Mouse (Mus musculus) brown adipose tissue, adult 24 weeks (tissue): Measurements from ENCODE around the gene Mus81. TPM values are rescaled to one million over a fixed set of nuclear protein-coding genes. Genes with fewer than 3 reads are reported as not detected.

Experiments
- H3K27ac ChIP-seq: fragments of 200-500 bp; replicated peaks from 2 replicates; pipeline ENCODE4 v1.5.1; 2012; ENCODE audit warnings: low read depth, mild to moderate bottlenecking, low read length
- H3K4me1 ChIP-seq: fragments of 200-500 bp; 2 replicates; pipeline ENCODE4 v1.6.1; 2012; ENCODE audit warnings: low read length, mixed read lengths; ENCODE audit not compliant: control insufficient read depth, insufficient read depth, insufficient read length
- H3K4me3 ChIP-seq: fragments of 200-500 bp; 2 replicates; pipeline ENCODE4 v1.5.1; 2012; ENCODE audit warnings: low read depth, mild to moderate bottlenecking, low read length, moderate library complexity; ENCODE audit not compliant: insufficient read depth
- polyA plus RNA-seq: library from polyadenylated mRNA; stranded (reverse); fragments of >200 nt; gene quantifications from 2 replicates; pipeline ENCODE4 v1.2.4, GENCODE M21; 2012; ENCODE audit not compliant: missing spikeins, insufficient read depth, insufficient read length

Mus81 gene
- polyA plus RNA-seq, 1 experiment, result 14.8 TPM

DNA sequence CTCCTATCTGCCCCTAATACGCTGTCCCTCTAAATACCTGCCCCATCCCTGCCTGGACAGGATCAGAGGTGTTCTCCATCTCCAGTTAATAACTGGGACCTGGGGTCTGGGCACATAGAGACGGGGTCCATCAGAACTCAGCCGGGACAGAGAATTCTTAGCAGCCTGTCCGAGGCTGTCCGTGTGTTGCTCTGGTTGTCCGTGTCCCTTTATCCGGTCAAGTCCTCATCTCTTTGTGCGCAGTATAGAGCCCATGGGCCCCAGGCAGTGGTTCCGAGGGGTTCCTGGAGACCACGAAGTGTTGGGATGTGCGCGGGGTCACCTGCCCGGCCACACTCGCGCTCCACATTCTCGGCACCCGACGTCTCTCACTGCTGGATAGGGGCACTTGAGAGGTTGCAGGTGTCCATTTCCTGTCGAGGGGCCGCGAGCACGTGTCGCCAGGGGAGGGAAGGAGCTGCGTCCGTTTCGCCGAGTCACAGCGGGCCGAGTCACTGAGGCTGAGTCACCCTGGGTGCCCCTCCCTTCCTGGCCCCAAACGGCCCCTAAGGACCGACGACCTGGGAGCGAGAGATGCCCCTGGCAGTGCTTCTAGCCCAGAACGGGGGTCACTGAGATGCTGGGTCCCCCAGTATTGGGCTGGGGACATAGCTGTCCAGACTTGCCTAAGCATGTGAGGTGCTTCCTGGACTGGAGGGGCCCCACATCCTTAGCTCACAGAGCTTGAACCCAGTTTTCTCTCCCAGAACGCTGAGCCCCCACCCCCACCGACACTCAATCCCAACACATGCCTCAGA, 39.6 kb downstream of the Mus81 start:
- Histone ChIP-seq H3K4me1 (peaks cover 9% of the 10 kb centered on the region; the same call in 1 of the 2 replicates), H3K4me3 (peak overlapping the region; percentile 81), H3K27ac (no peak overlapping the region)

DNA sequence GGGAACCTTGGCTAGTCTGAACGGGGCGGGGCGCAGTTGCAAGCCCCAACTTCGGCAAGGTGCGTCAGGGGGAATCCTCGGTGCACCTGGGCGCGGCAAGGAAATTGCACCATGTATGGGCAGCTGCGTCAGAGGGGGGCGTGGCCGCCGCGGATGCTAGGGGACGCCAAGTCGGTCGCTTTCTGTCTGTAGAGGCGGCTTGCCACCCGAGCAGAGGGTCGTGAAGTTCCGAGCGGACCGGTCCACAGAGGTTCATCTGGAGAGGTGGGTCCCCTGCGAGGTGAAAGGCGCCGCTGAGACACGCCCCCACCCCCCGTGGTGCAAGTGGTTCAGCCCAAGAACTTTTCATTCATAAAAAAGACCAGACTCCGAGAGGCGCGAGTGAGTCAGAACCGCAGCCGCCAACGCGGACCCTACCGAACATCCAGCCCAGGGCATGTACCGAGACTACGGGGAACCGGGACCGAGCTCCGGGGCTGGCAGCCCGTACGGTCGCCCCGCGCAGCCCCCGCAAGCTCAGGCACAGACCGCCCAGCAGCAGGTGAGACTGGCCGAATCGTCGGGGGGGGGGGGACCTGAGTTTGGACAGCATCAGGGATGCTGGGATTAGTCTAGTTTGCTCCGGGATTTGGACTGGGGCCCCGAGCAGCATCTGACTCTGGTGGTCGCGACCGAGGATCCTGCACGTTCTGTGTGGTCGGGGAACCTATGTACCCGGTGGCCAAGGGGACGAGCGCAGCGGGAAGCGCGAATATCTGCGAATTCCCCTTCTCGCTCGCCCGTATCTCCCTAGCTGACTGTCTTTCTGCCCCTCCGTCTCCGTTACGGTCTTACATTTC, 40.5 kb downstream of the Mus81 start, which contains the start of gene Fosl1:
Gene Fosl1 (plus strand): TSS at position 33 of the 839 bp plus-strand sequence.
- Histone ChIP-seq H3K27ac (no peak within 1 kb of the TSS), H3K4me1 (peaks cover 9% of the 10 kb centered on the region; the same call in 1 of the 2 replicates), H3K4me3 (peak within 1 kb of the TSS; percentile 81)

DNA sequence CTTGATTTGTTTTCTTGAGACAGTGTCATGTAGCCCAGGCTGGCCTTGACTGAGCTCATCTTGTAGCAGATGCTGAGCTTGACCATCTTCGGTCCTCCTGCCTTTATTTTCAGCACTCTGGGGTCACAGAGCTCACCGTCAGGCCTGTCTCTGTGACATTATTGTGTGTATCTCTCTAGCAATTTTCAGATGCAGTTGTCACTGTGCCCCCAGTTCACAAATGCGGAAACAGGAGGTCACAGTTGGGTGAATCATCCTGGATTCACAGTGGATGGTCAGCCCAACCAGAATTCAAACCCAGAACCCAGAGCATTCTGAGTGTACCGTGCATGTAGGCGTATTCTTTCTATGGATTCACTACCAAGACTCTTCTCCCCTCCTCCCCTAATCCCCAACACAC, 42.5 kb downstream of the Mus81 start:
- no peak overlapping the region for H3K4me3 ChIP-seq
- H3K27ac ChIP-seq, result no peak overlapping the region
- H3K4me1 ChIP-seq, result peaks cover 9% of the 10 kb centered on the region; the same call in 1 of the 2 replicates

DNA sequence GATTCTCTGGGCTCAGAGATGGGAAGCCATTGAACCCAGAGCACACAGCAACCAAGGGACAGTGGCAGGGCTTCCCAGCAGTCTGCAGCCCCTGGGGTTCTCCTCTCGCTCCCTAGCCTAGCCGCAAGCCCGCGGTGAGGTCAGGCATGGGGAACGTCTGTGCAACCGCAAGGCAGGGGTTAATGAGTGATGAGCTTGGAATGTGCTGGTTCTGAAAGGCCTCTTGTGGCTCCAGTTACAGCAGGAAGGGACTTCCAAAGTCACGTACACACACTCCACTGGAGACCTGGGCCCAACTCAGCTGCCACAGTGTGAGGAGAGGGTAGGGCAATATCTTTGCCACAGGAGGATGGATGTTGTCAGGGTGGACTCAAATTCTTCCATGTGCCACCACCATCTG, 43.2 kb downstream of the Mus81 start:
- Histone ChIP-seq H3K4me3 (no peak overlapping the region), H3K4me1 (peaks cover 9% of the 10 kb centered on the region; the same call in 1 of the 2 replicates), H3K27ac (no peak overlapping the region)

DNA sequence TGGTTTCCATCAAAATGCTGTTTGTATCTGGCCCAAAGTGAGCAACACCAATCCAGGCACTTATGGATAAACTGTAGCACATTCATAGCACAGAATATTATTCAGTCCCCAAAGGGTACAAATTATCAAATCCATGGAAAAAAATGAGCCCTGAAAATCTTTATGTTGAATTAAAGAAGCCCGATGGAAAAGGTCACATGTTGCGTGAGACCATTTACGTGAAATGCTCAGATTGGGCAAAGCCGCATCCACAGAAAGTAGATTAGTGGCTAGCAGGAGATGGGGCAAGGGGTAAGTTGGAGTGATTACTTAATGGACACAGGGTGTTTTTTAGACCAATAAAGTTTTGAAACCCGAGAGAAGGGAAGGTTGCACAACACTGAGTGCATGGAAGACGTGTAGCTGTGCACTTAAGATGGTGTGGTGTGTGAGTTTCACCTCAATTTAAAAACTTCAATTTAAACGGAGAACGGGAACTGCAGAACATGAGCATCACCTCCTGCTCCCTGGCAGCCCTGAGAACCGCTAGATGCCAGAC, 43.8 kb downstream of the Mus81 start:
- Histone ChIP-seq H3K4me3 (no peak overlapping the region), H3K4me1 (peaks cover 9% of the 10 kb centered on the region; the same call in 1 of the 2 replicates), H3K27ac (no peak overlapping the region)

DNA sequence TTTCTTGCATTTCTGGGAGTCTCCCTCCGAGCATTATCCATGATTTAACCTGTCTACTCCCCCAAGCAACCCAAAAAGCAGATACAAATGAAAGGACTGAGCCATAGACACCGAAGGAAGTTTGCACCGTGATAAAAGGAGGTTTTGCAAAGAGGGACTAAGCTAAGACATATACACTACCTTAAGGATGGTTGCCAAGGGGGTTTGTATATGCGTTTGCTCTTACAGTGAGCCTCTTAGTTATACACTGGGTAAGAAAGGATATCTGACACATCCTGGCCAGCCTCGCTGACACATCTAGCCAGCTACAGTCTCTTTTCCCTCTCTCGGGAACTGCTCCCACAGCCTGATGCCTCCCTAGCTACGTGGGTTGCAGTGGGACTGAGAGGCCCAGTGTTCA, 54.3 kb downstream of the Mus81 start:
- Histone ChIP-seq H3K4me1 (peaks cover 4% of the 10 kb centered on the region; the same call in 1 of the 2 replicates), H3K27ac (peak overlapping the region; percentile 63), H3K4me3 (peak overlapping the region; percentile 55; the same call in 1 of the 2 replicates)

DNA sequence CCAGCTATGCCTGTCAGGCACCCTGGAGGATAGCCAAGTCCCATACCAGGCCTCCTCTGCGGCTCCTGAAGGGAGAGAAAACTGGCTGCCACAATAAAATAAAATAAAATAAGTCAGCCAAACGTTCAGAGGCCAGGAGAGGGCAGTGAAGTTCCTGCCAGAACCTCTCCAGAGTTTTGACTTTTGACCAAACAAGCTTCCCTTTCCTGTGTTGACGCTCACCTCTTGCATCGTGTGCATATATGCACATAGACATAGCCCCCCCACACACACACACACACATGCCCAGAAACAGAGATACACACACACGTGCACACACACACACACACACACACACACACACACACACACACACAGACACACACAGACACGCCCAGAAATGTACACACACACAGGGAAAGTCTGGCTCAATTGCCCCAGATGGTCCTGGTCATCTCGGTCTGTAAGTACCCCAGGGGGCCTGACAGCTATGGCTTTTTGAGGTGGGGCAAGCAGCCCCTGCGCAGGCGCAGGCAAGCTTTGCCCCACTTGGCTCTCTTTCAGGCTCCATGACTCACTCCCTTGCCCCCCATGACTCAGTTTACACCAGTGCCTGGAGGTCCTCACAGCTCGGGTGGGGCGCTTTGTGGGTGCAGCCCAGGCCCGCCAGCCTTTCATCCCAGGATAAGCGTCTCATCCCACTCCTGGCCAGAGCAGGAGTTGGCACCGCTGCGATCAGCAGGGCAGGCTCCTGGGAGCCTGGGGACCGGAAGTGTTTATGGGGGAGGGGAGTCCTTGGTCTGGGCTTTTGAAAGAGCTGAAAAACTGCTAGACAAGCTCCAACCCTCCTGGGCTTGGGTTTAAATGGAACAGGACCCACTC, 55.0 kb downstream of the Mus81 start:
- H3K4me1 ChIP-seq, result peaks cover 4% of the 10 kb centered on the region; the same call in 1 of the 2 replicates
- H3K4me3 ChIP-seq, result peak overlapping the region; percentile 55
- peak overlapping the region; percentile 63 for H3K27ac ChIP-seq

Other genes starting within 250 kb of the Mus81 start
- gene Pacs1, start 215.3 kb downstream of the Mus81 start, polyA plus RNA-seq, result 4.4 and 6.8 TPM in 2 replicates
- gene Sf3b2, start 192.9 kb downstream of the Mus81 start, polyA plus RNA-seq, result 58.7 and 72.0 TPM in 2 replicates
- gene Gal3st3, start 190.1 kb downstream of the Mus81 start, polyA plus RNA-seq, result not detected in 2 replicates
- gene Catsper1, start 152.7 kb downstream of the Mus81 start, polyA plus RNA-seq, result not detected in 2 replicates
- 4.3 and 5.6 TPM in 2 replicates for gene Cst6, start 138.8 kb downstream of the Mus81 start, polyA plus RNA-seq
- 26.0 and 39.5 TPM in 2 replicates for gene Eif1ad, start 121.7 kb downstream of the Mus81 start, polyA plus RNA-seq
- gene Banf1, start 121.2 kb downstream of the Mus81 start, polyA plus RNA-seq, result 133 and 162 TPM in 2 replicates
- 30.8 and 31.2 TPM in 2 replicates for gene Sart1, start 99.7 kb downstream of the Mus81 start, polyA plus RNA-seq
- gene Tsga10ip, start 85.9 kb downstream of the Mus81 start, polyA plus RNA-seq, result not detected in 2 replicates
- gene Drap1, start 63.4 kb downstream of the Mus81 start, polyA plus RNA-seq, result 293 and 410 TPM in 2 replicates
- 23.8 and 27.1 TPM in 2 replicates for gene AI837181, start 63.3 kb downstream of the Mus81 start, polyA plus RNA-seq
- gene Fosl1, start 40.9 kb downstream of the Mus81 start, polyA plus RNA-seq, result not detected in 2 replicates
- gene Ccdc85b, start 30.5 kb downstream of the Mus81 start, polyA plus RNA-seq, result 2.2 and 6.5 TPM in 2 replicates
- 34.8 and 44.0 TPM in 2 replicates for gene Fibp, start 27.8 kb downstream of the Mus81 start, polyA plus RNA-seq
- gene Ctsw, start 19.9 kb downstream of the Mus81 start, polyA plus RNA-seq, result not detected in 2 replicates
- gene Efemp2, start 14.4 kb downstream of the Mus81 start, polyA plus RNA-seq, result 10.1 and 16.1 TPM in 2 replicates
- 324 and 390 TPM in 2 replicates for gene Cfl1, start 2.1 kb upstream of the Mus81 start, polyA plus RNA-seq
- 1.1 TPM in 1 of 2 replicates, not detected in the other for gene 1700020D05Rik, start 15.4 kb upstream of the Mus81 start, polyA plus RNA-seq
- 2.7 and 7.0 TPM in 2 replicates for gene Snx32, start 22.1 kb upstream of the Mus81 start, polyA plus RNA-seq
- not detected in 2 replicates for gene Ovol1, start 72.2 kb upstream of the Mus81 start, polyA plus RNA-seq
- 1.3 and 2.1 TPM in 2 replicates for gene Ap5b1, start 79.6 kb upstream of the Mus81 start, polyA plus RNA-seq
- 55.5 and 74.0 TPM in 2 replicates for gene Rnaseh2c, start 113.5 kb upstream of the Mus81 start, polyA plus RNA-seq
- gene Kat5, start 121.8 kb upstream of the Mus81 start, polyA plus RNA-seq, result 17.0 and 26.3 TPM in 2 replicates
- 22.8 and 24.6 TPM in 2 replicates for gene Rela, start 149.1 kb upstream of the Mus81 start, polyA plus RNA-seq
- 10.0 and 11.6 TPM in 2 replicates for gene Sipa1, start 175.3 kb upstream of the Mus81 start, polyA plus RNA-seq
- gene Map3k11, start 200.3 kb upstream of the Mus81 start, polyA plus RNA-seq, result 14.9 and 24.5 TPM in 2 replicates
- 19.6 and 26.2 TPM in 2 replicates for gene Pcnx3, start 200.5 kb upstream of the Mus81 start, polyA plus RNA-seq
- not detected in 2 replicates for gene Kcnk7, start 216.0 kb upstream of the Mus81 start, polyA plus RNA-seq
- gene Ehbp1l1, start 237.9 kb upstream of the Mus81 start, polyA plus RNA-seq, result 45.3 and 47.1 TPM in 2 replicates
- gene Fam89b, start 241.3 kb upstream of the Mus81 start, polyA plus RNA-seq, result 55.7 and 58.4 TPM in 2 replicates